Mouse (Mus musculus) ES-Bruce4 (cell line): ENCODE results near the gene Hist2h4.

Source experiments
- CTCF ChIP-seq: IDR thresholded peaks from one replicate; pipeline ENCODE4 v1.8.1; 2011; ENCODE audit warnings: low read depth, low read length
- EP300 ChIP-seq: IDR thresholded peaks from 2 replicates; pipeline ENCODE4 v1.6.1; 2011; ENCODE audit warnings: low read depth, low read length; ENCODE audit not compliant: insufficient read depth
- POLR2A ChIP-seq: IDR thresholded peaks from one replicate; pipeline ENCODE4 v1.8.1; 2011; ENCODE audit warnings: low read length; ENCODE audit not compliant: insufficient read depth

DNA sequence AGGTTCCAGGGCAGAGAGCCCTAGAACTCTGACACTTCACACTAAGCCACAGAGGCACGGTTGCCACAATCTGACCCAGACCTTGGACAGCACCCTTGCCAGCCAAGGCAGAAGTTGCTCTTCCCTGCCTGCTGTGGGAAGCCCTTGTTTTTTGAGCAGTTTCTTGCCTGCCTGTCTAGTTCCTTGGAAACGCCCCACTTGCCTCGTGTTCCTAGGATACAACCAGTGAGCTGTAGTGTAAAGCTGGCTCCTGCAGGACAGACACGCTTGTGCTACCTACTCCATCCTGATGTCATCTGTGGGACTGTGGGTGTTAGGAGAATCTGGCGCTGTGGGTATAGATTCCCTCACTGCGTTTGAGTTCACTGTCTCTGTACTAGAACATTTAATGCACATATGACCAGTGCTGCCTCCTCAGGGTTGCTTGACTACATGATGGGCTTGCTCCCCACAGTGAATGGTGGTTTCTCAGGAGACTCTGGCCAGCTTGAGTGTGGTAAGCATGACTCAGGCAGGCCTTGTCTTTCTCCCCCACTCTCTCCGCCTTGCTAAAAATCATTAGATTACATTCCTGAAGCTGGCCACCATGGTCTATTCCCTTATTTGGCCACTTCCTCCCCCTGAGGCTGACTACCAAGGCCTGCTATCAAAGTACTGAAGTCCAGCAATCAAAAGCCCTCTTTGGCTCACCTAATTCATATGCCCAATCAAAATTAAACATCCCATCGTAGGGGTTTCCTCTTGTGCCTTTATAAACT is 49.4 kb upstream of the Hist2h4 start:
- TF ChIP-seq CTCF (no peak), EP300 (no peak), POLR2A (no peak)
